Mouse (Mus musculus) kidney, adult 2 months (tissue): ENCODE results near the gene Rgs9bp.

Experiments
- CTCF ChIP-seq: fragments of 200-500 bp; conservative IDR thresholded peaks from 2 replicates; pipeline ENCODE4 v1.5.1; 2011; ENCODE audit warnings: low read depth, mild to moderate bottlenecking, control low read depth, low read length, moderate library complexity, mixed read lengths; ENCODE audit not compliant: insufficient read depth, insufficient read length
- POLR2A ChIP-seq: fragments of 200-500 bp; IDR thresholded peaks from one replicate; pipeline ENCODE4 v1.6.1; 2011; ENCODE audit warnings: low read depth, low read length, control low read depth

- no peak for TF ChIP-seq POLR2A
- no peak for TF ChIP-seq CTCF
These were observed 29.2 kb downstream of the Rgs9bp start, which contains the start of gene Nudt19 for GRCm38 (mm10) chr7:35556205-35556603.
